Mouse (Mus musculus) erythroblast, embryonic 14.5 days (primary cell): ENCODE measurements around the gene Oxa1l.
"Not testable (repeated sequence)": the region's sequence is repeated elsewhere in the genome, so short reads cannot be mapped to it uniquely, and the experiment has no call there.

Source experiments
- GATA1 ChIP-seq: IDR thresholded peaks from 2 replicates; pipeline ENCODE4 v1.6.1; 2012; ENCODE audit warnings: low read length, inconsistent platforms, mixed read lengths
- TAL1 ChIP-seq: IDR thresholded peaks from 3 replicates; pipeline ENCODE4 v1.6.1; 2012; ENCODE audit warnings: low read length, inconsistent platforms, mixed read lengths

GRCm38 (mm10) chr14:54341807-54342206, 18.8 kb upstream of the Oxa1l start:
- not testable (repeated sequence) for TF ChIP-seq TAL1, GATA1
